Mouse (Mus musculus) MEL (cell line): ENCODE measurements at regions not wholly inside any gene's neighbourhood (a gene's known extent, or its start where the extent isn't known, plus 50 kb on each side); places are given as distances from the start of the nearest gene placed in this dataset.
A peak's percentile ranks its signal among the peaks of the same experiment; 100 is the strongest.

Experiments
- DNase-seq: peaks from one replicate; pipeline ENCODE4 v3.0.0; 2011; ENCODE audit warnings: low read depth, low spot score
- H3K27ac ChIP-seq: 2 replicates; pipeline ENCODE4 v1.5.1; 2012; ENCODE audit warnings: low read depth, mild to moderate bottlenecking, control low read depth, low read length, moderate library complexity; ENCODE audit not compliant: control insufficient read depth
- H3K27me3 ChIP-seq, 2 experiments: fragments of 150-350 bp in 1 of 2; sonication (generic) in 1 of 2; 2 replicates each; pipeline ENCODE4 v1.6.1; 2012; ENCODE audit warnings: low read length in 2 of 2, mild to moderate bottlenecking in 2 of 2, improper control_type of control experiment in 1 of 2, moderate library complexity in 1 of 2; ENCODE audit not compliant: insufficient read depth in 2 of 2, control insufficient read depth in 1 of 2
- H3K36me3 ChIP-seq, 2 experiments: 2 replicates each; pipeline ENCODE4 v1.6.1; 2012 to 2014; ENCODE audit warnings: low read length in 2 of 2, improper control_type of control experiment in 1 of 2, inconsistent platforms in 1 of 2, mild to moderate bottlenecking in 1 of 2; ENCODE audit not compliant: insufficient read depth in 2 of 2, control insufficient read depth in 1 of 2
- H3K4me1 ChIP-seq, 2 experiments: fragments of 150-350 bp in 1 of 2; sonication (generic) in 1 of 2; 2 replicates each; pipeline ENCODE4 v1.6.1; 2012; ENCODE audit warnings: low read length in 2 of 2, improper control_type of control experiment in 1 of 2, mild to moderate bottlenecking in 1 of 2; ENCODE audit not compliant: insufficient read depth in 2 of 2, control insufficient read depth in 1 of 2
- H3K4me3 ChIP-seq, 2 experiments: fragments of 150-350 bp in 1 of 2; sonication (generic) in 1 of 2; 2 replicates each; pipeline ENCODE4 v1.5.1; 2012; ENCODE audit warnings: low read depth in 2 of 2, low read length in 2 of 2, mild to moderate bottlenecking in 2 of 2, moderate library complexity in 2 of 2, control low read depth in 1 of 2, improper control_type of control experiment in 1 of 2; ENCODE audit not compliant: control insufficient read depth in 1 of 2, insufficient read depth in 1 of 2
- H3K79me2 ChIP-seq: 2 replicates; pipeline ENCODE4 v1.6.1; 2012; ENCODE audit warnings: mild to moderate bottlenecking, low read length, moderate library complexity; ENCODE audit not compliant: control insufficient read depth, poor library complexity, insufficient read depth
- H3K9ac ChIP-seq: 2 replicates; pipeline ENCODE4 v1.6.1; 2012; ENCODE audit warnings: low read depth, mild to moderate bottlenecking, control low read depth, low read length, moderate library complexity; ENCODE audit not compliant: control insufficient read depth, poor library complexity, severe bottlenecking
- H3K9me3 ChIP-seq: fragments of 150-350 bp; sonication (generic); replicated peaks from 2 replicates; pipeline ENCODE4 v1.6.1; 2012; ENCODE audit warnings: mild to moderate bottlenecking, low read length, improper control_type of control experiment, moderate library complexity; ENCODE audit not compliant: insufficient read depth
- BHLHE40 ChIP-seq: IDR thresholded peaks from 2 replicates; pipeline ENCODE4 v1.6.1; 2012; ENCODE audit warnings: low read depth, mild to moderate bottlenecking, inconsistent platforms, low read length, improper control_type of control experiment, borderline replicate concordance
- CHD2 ChIP-seq: IDR thresholded peaks from 2 replicates; pipeline ENCODE4 v1.6.1; 2011; ENCODE audit warnings: low read length, improper control_type of control experiment
- CTCF ChIP-seq, 3 experiments: IDR thresholded peaks in 2 of 3; conservative IDR thresholded peaks in 1 of 3; 2 replicates each; pipeline ENCODE4 v1.5.1; 2011 to 2012; ENCODE audit warnings: low read length in 3 of 3, low read depth in 2 of 3, mild to moderate bottlenecking in 2 of 3, improper control_type of control experiment in 1 of 3, inconsistent platforms in 1 of 3, mixed read lengths in 1 of 3, moderate library complexity in 1 of 3; ENCODE audit not compliant: control insufficient read depth in 1 of 3, insufficient read depth in 1 of 3, poor library complexity in 1 of 3, severe bottlenecking in 1 of 3
- ELF1 ChIP-seq: IDR thresholded peaks from 2 replicates; pipeline ENCODE4 v1.6.1; 2014; ENCODE audit warnings: low read depth, mild to moderate bottlenecking, inconsistent platforms, low read length, improper control_type of control experiment, moderate library complexity
- ETS1 ChIP-seq: IDR thresholded peaks from 2 replicates; pipeline ENCODE4 v1.6.1; 2012; ENCODE audit warnings: low read depth, mild to moderate bottlenecking, inconsistent platforms, low read length, improper control_type of control experiment, moderate library complexity
- GABPA ChIP-seq: IDR thresholded peaks from 2 replicates; pipeline ENCODE4 v1.6.1; 2012; ENCODE audit warnings: low read depth, mild to moderate bottlenecking, inconsistent platforms, low read length, improper control_type of control experiment, moderate library complexity
- GATA1 ChIP-seq: IDR thresholded peaks from 2 replicates; pipeline ENCODE4 v1.6.1; 2011; ENCODE audit warnings: low read depth, low read length, improper control_type of control experiment
- MYB ChIP-seq: IDR thresholded peaks from 2 replicates; pipeline ENCODE4 v1.6.1; 2011; ENCODE audit warnings: mild to moderate bottlenecking, low read depth, low read length, improper control_type of control experiment
- NRF1 ChIP-seq: IDR thresholded peaks from 2 replicates; pipeline ENCODE4 v1.6.1; 2014; ENCODE audit warnings: low read depth, mild to moderate bottlenecking, inconsistent platforms, low read length, improper control_type of control experiment, moderate library complexity; ENCODE audit not compliant: poor library complexity, insufficient read depth, severe bottlenecking
- RAD21 ChIP-seq: IDR thresholded peaks from 2 replicates; pipeline ENCODE4 v1.6.1; 2011; ENCODE audit warnings: mild to moderate bottlenecking, low read depth, low read length, improper control_type of control experiment
- SMC3 ChIP-seq: IDR thresholded peaks from 2 replicates; pipeline ENCODE4 v1.6.1; 2011; ENCODE audit warnings: low read depth, low read length, improper control_type of control experiment
- TBP ChIP-seq: IDR thresholded peaks from 2 replicates; pipeline ENCODE4 v1.8.0; 2011; ENCODE audit warnings: low read depth, low read length, improper control_type of control experiment
- UBTF ChIP-seq: IDR thresholded peaks from 2 replicates; pipeline ENCODE4 v1.6.1; 2012; ENCODE audit warnings: low read depth, mild to moderate bottlenecking, inconsistent platforms, low read length, improper control_type of control experiment, moderate library complexity, borderline replicate concordance; ENCODE audit not compliant: insufficient read depth
- USF2 ChIP-seq, 2 experiments: IDR thresholded peaks; 2 replicates each; pipeline ENCODE4 v1.6.1; 2011 to 2012; ENCODE audit warnings: improper control_type of control experiment in 2 of 2, low read length in 2 of 2, borderline replicate concordance in 1 of 2, inconsistent platforms in 1 of 2, low read depth in 1 of 2, mild to moderate bottlenecking in 1 of 2; ENCODE audit not compliant: insufficient read depth in 1 of 2
- ZKSCAN1 ChIP-seq: IDR thresholded peaks from 2 replicates; pipeline ENCODE4 v1.6.1; 2012; ENCODE audit warnings: low read depth, mild to moderate bottlenecking, inconsistent platforms, low read length, improper control_type of control experiment, moderate library complexity

- Histone ChIP-seq H3K27ac (no peak overlapping the region), H3K4me3 (no peak overlapping the region), H3K79me2 (no peaks in the 10 kb centered on the region)
- TF ChIP-seq GABPA = no peak
- TF ChIP-seq CTCF (IDR thresholded peaks at IDR 0.05 in 2 of 3, conservative IDR thresholded peaks at IDR 0.05 in 1 of 3; ENCODE audit: control insufficient read depth in 1 of 3, insufficient read depth in 1 of 3, low read depth in 2 of 3, low read length in 3 of 3, poor library complexity in 1 of 3, severe bottlenecking in 1 of 3) = peak in 1 of 3 experiments; percentile 38; a peak in 2 of 6 replicates
- peak; percentile 31 for TF ChIP-seq SMC3
- TF ChIP-seq RAD21 = peak; percentile 31
- TF ChIP-seq, all 39 proteins: peak for 3
- no peaks in the 10 kb centered on the region for H3K36me3 ChIP-seq
- no peaks in the 10 kb centered on the region for H3K9me3 ChIP-seq
- DNase-seq = no peak
- H3K9ac ChIP-seq = no peak overlapping the region
- H3K27me3 ChIP-seq = no peaks in the 10 kb centered on the region
- H3K4me1 ChIP-seq = no peaks in the 10 kb centered on the region
These were observed 439.9 kb downstream of the Nyap2 start for GRCm38 (mm10) chr1:81516575-81517210.

- H3K79me2 ChIP-seq = no peaks in the 10 kb centered on the region
- H3K9ac ChIP-seq = no peak overlapping the region
- H3K27me3 ChIP-seq = no peaks in the 10 kb centered on the region
- H3K27ac ChIP-seq = no peak overlapping the region
- H3K36me3 ChIP-seq = no peaks in the 10 kb centered on the region
- no peak for DNase-seq
- no peak overlapping the region for H3K4me3 ChIP-seq
- TF ChIP-seq BHLHE40 = no peak
- TF ChIP-seq USF2 (IDR thresholded peaks at IDR 0.05; ENCODE audit: borderline replicate concordance in 1 of 2, insufficient read depth in 1 of 2, low read depth in 1 of 2, low read length in 2 of 2) = no peak
- TF ChIP-seq GATA1 = no peak
- TF ChIP-seq RAD21 = no peak
- no peak for TF ChIP-seq CHD2
- H3K4me1 ChIP-seq = no peaks in the 10 kb centered on the region
- no peaks in the 10 kb centered on the region for H3K9me3 ChIP-seq
These were observed 443.9 kb downstream of the Nyap2 start for GRCm38 (mm10) chr1:81520420-81521273.

DNA sequence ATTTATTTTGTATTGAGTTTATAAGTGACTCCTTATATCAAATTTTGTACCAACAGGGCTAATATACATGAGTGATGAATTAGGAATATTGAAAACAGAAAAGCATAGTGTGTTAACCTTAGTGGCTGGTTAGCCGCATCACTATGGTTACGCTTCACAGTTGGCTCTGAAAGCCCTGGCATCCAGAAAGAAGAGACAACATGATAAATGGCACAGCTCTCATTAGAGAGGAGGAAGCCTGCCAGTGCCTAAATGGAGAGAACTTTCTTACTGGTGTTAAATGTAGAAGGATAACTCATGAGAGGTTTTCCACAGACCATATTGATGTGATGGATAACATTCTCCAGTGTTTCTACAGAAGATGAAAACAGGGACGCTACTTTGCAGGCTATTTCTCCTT lies 446.2 kb downstream of the Nyap2 start:
- Histone ChIP-seq H3K9ac (no peak overlapping the region), H3K27me3 (no peaks in the 10 kb centered on the region), H3K79me2 (no peaks in the 10 kb centered on the region), H3K36me3 (no peaks in the 10 kb centered on the region), H3K4me3 (no peak overlapping the region), H3K4me1 (no peaks in the 10 kb centered on the region), H3K27ac (no peak overlapping the region), H3K9me3 (no peaks in the 10 kb centered on the region)
- TF ChIP-seq NRF1 = no peak
- TF ChIP-seq TBP = no peak
- TF ChIP-seq ELF1 = no peak
- TF ChIP-seq ZKSCAN1 = no peak
- TF ChIP-seq MYB = no peak
- no peak for TF ChIP-seq CTCF (IDR thresholded peaks at IDR 0.05 in 2 of 3, conservative IDR thresholded peaks at IDR 0.05 in 1 of 3; ENCODE audit: control insufficient read depth in 1 of 3, insufficient read depth in 1 of 3, low read depth in 2 of 3, low read length in 3 of 3, poor library complexity in 1 of 3, severe bottlenecking in 1 of 3)
- TF ChIP-seq UBTF = no peak
- TF ChIP-seq BHLHE40 = no peak
- TF ChIP-seq RAD21 = no peak
- TF ChIP-seq ETS1 = no peak
- no peak for DNase-seq
